Mouse (Mus musculus) MEL (cell line): ENCODE results near the gene Rab11fip5. TPM values are rescaled to one million over a fixed set of nuclear protein-coding genes. Genes with fewer than 3 reads are reported as not detected.

Experiments used
- DNase-seq: peaks from one replicate; pipeline ENCODE4 v3.0.0; 2011; ENCODE audit warnings: low read depth, low spot score
- H3K27ac ChIP-seq: 2 replicates; pipeline ENCODE4 v1.5.1; 2012; ENCODE audit warnings: low read depth, mild to moderate bottlenecking, control low read depth, low read length, moderate library complexity; ENCODE audit not compliant: control insufficient read depth
- H3K27me3 ChIP-seq, 2 experiments: fragments of 150-350 bp in 1 of 2; sonication (generic) in 1 of 2; 2 replicates each; pipeline ENCODE4 v1.6.1; 2012; ENCODE audit warnings: low read length in 2 of 2, mild to moderate bottlenecking in 2 of 2, improper control_type of control experiment in 1 of 2, moderate library complexity in 1 of 2; ENCODE audit not compliant: insufficient read depth in 2 of 2, control insufficient read depth in 1 of 2
- H3K36me3 ChIP-seq, 2 experiments: 2 replicates each; pipeline ENCODE4 v1.6.1; 2012 to 2014; ENCODE audit warnings: low read length in 2 of 2, improper control_type of control experiment in 1 of 2, inconsistent platforms in 1 of 2, mild to moderate bottlenecking in 1 of 2; ENCODE audit not compliant: insufficient read depth in 2 of 2, control insufficient read depth in 1 of 2
- H3K4me1 ChIP-seq, 2 experiments: fragments of 150-350 bp in 1 of 2; sonication (generic) in 1 of 2; 2 replicates each; pipeline ENCODE4 v1.6.1; 2012; ENCODE audit warnings: low read length in 2 of 2, improper control_type of control experiment in 1 of 2, mild to moderate bottlenecking in 1 of 2; ENCODE audit not compliant: insufficient read depth in 2 of 2, control insufficient read depth in 1 of 2
- H3K4me3 ChIP-seq, 2 experiments: fragments of 150-350 bp in 1 of 2; sonication (generic) in 1 of 2; 2 replicates each; pipeline ENCODE4 v1.5.1; 2012; ENCODE audit warnings: low read depth in 2 of 2, low read length in 2 of 2, mild to moderate bottlenecking in 2 of 2, moderate library complexity in 2 of 2, control low read depth in 1 of 2, improper control_type of control experiment in 1 of 2; ENCODE audit not compliant: control insufficient read depth in 1 of 2, insufficient read depth in 1 of 2
- H3K79me2 ChIP-seq: 2 replicates; pipeline ENCODE4 v1.6.1; 2012; ENCODE audit warnings: mild to moderate bottlenecking, low read length, moderate library complexity; ENCODE audit not compliant: control insufficient read depth, poor library complexity, insufficient read depth
- H3K9ac ChIP-seq: 2 replicates; pipeline ENCODE4 v1.6.1; 2012; ENCODE audit warnings: low read depth, mild to moderate bottlenecking, control low read depth, low read length, moderate library complexity; ENCODE audit not compliant: control insufficient read depth, poor library complexity, severe bottlenecking
- H3K9me3 ChIP-seq: fragments of 150-350 bp; sonication (generic); replicated peaks from 2 replicates; pipeline ENCODE4 v1.6.1; 2012; ENCODE audit warnings: mild to moderate bottlenecking, low read length, improper control_type of control experiment, moderate library complexity; ENCODE audit not compliant: insufficient read depth
- CHD1 ChIP-seq: IDR thresholded peaks from 2 replicates; pipeline ENCODE4 v1.6.1; 2012; ENCODE audit warnings: low read depth, mild to moderate bottlenecking, inconsistent platforms, low read length, improper control_type of control experiment
- CHD2 ChIP-seq: IDR thresholded peaks from 2 replicates; pipeline ENCODE4 v1.6.1; 2011; ENCODE audit warnings: low read length, improper control_type of control experiment
- CTCF ChIP-seq, 3 experiments: IDR thresholded peaks in 2 of 3; conservative IDR thresholded peaks in 1 of 3; 2 replicates each; pipeline ENCODE4 v1.5.1; 2011 to 2012; ENCODE audit warnings: low read length in 3 of 3, low read depth in 2 of 3, mild to moderate bottlenecking in 2 of 3, improper control_type of control experiment in 1 of 3, inconsistent platforms in 1 of 3, mixed read lengths in 1 of 3, moderate library complexity in 1 of 3; ENCODE audit not compliant: control insufficient read depth in 1 of 3, insufficient read depth in 1 of 3, poor library complexity in 1 of 3, severe bottlenecking in 1 of 3
- E2F4 ChIP-seq: IDR thresholded peaks from 2 replicates; pipeline ENCODE4 v1.6.1; 2011; ENCODE audit warnings: low read depth, low read length, improper control_type of control experiment, borderline replicate concordance
- EP300 ChIP-seq, 2 experiments: IDR thresholded peaks; 2 replicates each; pipeline ENCODE4 v1.6.1; 2011; ENCODE audit warnings: improper control_type of control experiment in 2 of 2, low read length in 2 of 2, low read depth in 1 of 2, mild to moderate bottlenecking in 1 of 2
- ETS1 ChIP-seq: IDR thresholded peaks from 2 replicates; pipeline ENCODE4 v1.6.1; 2012; ENCODE audit warnings: low read depth, mild to moderate bottlenecking, inconsistent platforms, low read length, improper control_type of control experiment, moderate library complexity
- GABPA ChIP-seq: IDR thresholded peaks from 2 replicates; pipeline ENCODE4 v1.6.1; 2012; ENCODE audit warnings: low read depth, mild to moderate bottlenecking, inconsistent platforms, low read length, improper control_type of control experiment, moderate library complexity
- GATA1 ChIP-seq: IDR thresholded peaks from 2 replicates; pipeline ENCODE4 v1.6.1; 2011; ENCODE audit warnings: low read depth, low read length, improper control_type of control experiment
- HCFC1 ChIP-seq: IDR thresholded peaks from 2 replicates; pipeline ENCODE4 v1.6.1; 2012; ENCODE audit warnings: low read depth, mild to moderate bottlenecking, inconsistent platforms, low read length, improper control_type of control experiment, moderate library complexity
- JUND ChIP-seq: IDR thresholded peaks from 2 replicates; pipeline ENCODE4 v1.6.1; 2011; ENCODE audit warnings: low read depth, mild to moderate bottlenecking, improper control_type of control experiment, low read length
- KAT2A ChIP-seq: conservative IDR thresholded peaks from 2 replicates; pipeline ENCODE4 v1.6.1; 2012; ENCODE audit warnings: low read depth, low read length, improper control_type of control experiment, inconsistent platforms
- MAFK ChIP-seq: IDR thresholded peaks from 2 replicates; pipeline ENCODE4 v1.6.1; 2011; ENCODE audit warnings: low read depth, mild to moderate bottlenecking, low read length, improper control_type of control experiment, borderline replicate concordance
- MAX ChIP-seq: IDR thresholded peaks from 2 replicates; pipeline ENCODE4 v1.6.1; 2011; ENCODE audit warnings: low read length, improper control_type of control experiment
- MAZ ChIP-seq: IDR thresholded peaks from 2 replicates; pipeline ENCODE4 v1.6.1; 2012; ENCODE audit warnings: low read depth, mild to moderate bottlenecking, inconsistent platforms, low read length, improper control_type of control experiment
- MEF2A ChIP-seq: IDR thresholded peaks from 2 replicates; pipeline ENCODE4 v1.6.1; 2014; ENCODE audit warnings: low read depth, mild to moderate bottlenecking, inconsistent platforms, low read length, improper control_type of control experiment; ENCODE audit not compliant: poor library complexity, insufficient replicate concordance, severe bottlenecking; ENCODE audit errors: extremely low read depth
- MXI1 ChIP-seq: IDR thresholded peaks from 2 replicates; pipeline ENCODE4 v1.6.1; 2011; ENCODE audit warnings: mild to moderate bottlenecking, low read depth, low read length, improper control_type of control experiment
- MYB ChIP-seq: IDR thresholded peaks from 2 replicates; pipeline ENCODE4 v1.6.1; 2011; ENCODE audit warnings: mild to moderate bottlenecking, low read depth, low read length, improper control_type of control experiment
- MYC ChIP-seq: IDR thresholded peaks from 2 replicates; pipeline ENCODE4 v1.6.1; 2011; ENCODE audit warnings: low read depth, mild to moderate bottlenecking, low read length, improper control_type of control experiment, moderate library complexity
- NELFE ChIP-seq: IDR thresholded peaks from 2 replicates; pipeline ENCODE4 v1.6.1; 2011; ENCODE audit warnings: low read depth, low read length, improper control_type of control experiment
- NRF1 ChIP-seq: IDR thresholded peaks from 2 replicates; pipeline ENCODE4 v1.6.1; 2014; ENCODE audit warnings: low read depth, mild to moderate bottlenecking, inconsistent platforms, low read length, improper control_type of control experiment, moderate library complexity; ENCODE audit not compliant: poor library complexity, insufficient read depth, severe bottlenecking
- POLR2A ChIP-seq, 2 experiments: IDR thresholded peaks; 2 replicates each; pipeline ENCODE4 v1.6.1; 2011 to 2012; ENCODE audit warnings: low read length in 2 of 2, mild to moderate bottlenecking in 2 of 2, control low read depth in 1 of 2, improper control_type of control experiment in 1 of 2, low read depth in 1 of 2, moderate library complexity in 1 of 2; ENCODE audit not compliant: control insufficient read depth in 1 of 2, insufficient read depth in 1 of 2, poor library complexity in 1 of 2
- POLR2AphosphoS2 ChIP-seq: IDR thresholded peaks from 2 replicates; pipeline ENCODE4 v1.6.1; 2011; ENCODE audit warnings: low read length, improper control_type of control experiment
- POLR2AphosphoS5 ChIP-seq: IDR thresholded peaks from 2 replicates; pipeline ENCODE4 v1.6.1; 2012; ENCODE audit warnings: low read depth, borderline replicate concordance, mild to moderate bottlenecking, inconsistent platforms, low read length, moderate library complexity, mixed read lengths
- RAD21 ChIP-seq: IDR thresholded peaks from 2 replicates; pipeline ENCODE4 v1.6.1; 2011; ENCODE audit warnings: mild to moderate bottlenecking, low read depth, low read length, improper control_type of control experiment
- RCOR1 ChIP-seq: IDR thresholded peaks from 2 replicates; pipeline ENCODE4 v1.6.1; 2012; ENCODE audit warnings: low read depth, mild to moderate bottlenecking, inconsistent platforms, low read length, improper control_type of control experiment
- SIN3A ChIP-seq: IDR thresholded peaks from 2 replicates; pipeline ENCODE4 v1.6.1; 2012; ENCODE audit warnings: low read length, improper control_type of control experiment, inconsistent platforms
- SMC3 ChIP-seq: IDR thresholded peaks from 2 replicates; pipeline ENCODE4 v1.6.1; 2011; ENCODE audit warnings: low read depth, low read length, improper control_type of control experiment
- TAL1 ChIP-seq: IDR thresholded peaks from 2 replicates; pipeline ENCODE4 v1.6.1; 2012; ENCODE audit warnings: mild to moderate bottlenecking, inconsistent platforms, low read length, moderate library complexity, mixed read lengths
- TBP ChIP-seq: IDR thresholded peaks from 2 replicates; pipeline ENCODE4 v1.8.0; 2011; ENCODE audit warnings: low read depth, low read length, improper control_type of control experiment
- TCF12 ChIP-seq: IDR thresholded peaks from 2 replicates; pipeline ENCODE4 v1.6.1; 2014; ENCODE audit warnings: low read depth, mild to moderate bottlenecking, inconsistent platforms, low read length, improper control_type of control experiment, moderate library complexity
- UBTF ChIP-seq: IDR thresholded peaks from 2 replicates; pipeline ENCODE4 v1.6.1; 2012; ENCODE audit warnings: low read depth, mild to moderate bottlenecking, inconsistent platforms, low read length, improper control_type of control experiment, moderate library complexity, borderline replicate concordance; ENCODE audit not compliant: insufficient read depth
- USF1 ChIP-seq: IDR thresholded peaks from 2 replicates; pipeline ENCODE4 v1.6.1; 2014; ENCODE audit warnings: low read depth, mild to moderate bottlenecking, inconsistent platforms, low read length, improper control_type of control experiment, moderate library complexity
- USF2 ChIP-seq, 2 experiments: IDR thresholded peaks; 2 replicates each; pipeline ENCODE4 v1.6.1; 2011 to 2012; ENCODE audit warnings: improper control_type of control experiment in 2 of 2, low read length in 2 of 2, borderline replicate concordance in 1 of 2, inconsistent platforms in 1 of 2, low read depth in 1 of 2, mild to moderate bottlenecking in 1 of 2; ENCODE audit not compliant: insufficient read depth in 1 of 2
- ZC3H11A ChIP-seq: IDR thresholded peaks from 2 replicates; pipeline ENCODE4 v1.6.1; 2012; ENCODE audit warnings: low read depth, mild to moderate bottlenecking, inconsistent platforms, low read length, improper control_type of control experiment
- ZKSCAN1 ChIP-seq: IDR thresholded peaks from 2 replicates; pipeline ENCODE4 v1.6.1; 2012; ENCODE audit warnings: low read depth, mild to moderate bottlenecking, inconsistent platforms, low read length, improper control_type of control experiment, moderate library complexity
- ZMIZ1 ChIP-seq: IDR thresholded peaks from 2 replicates; pipeline ENCODE4 v1.6.1; 2012; ENCODE audit warnings: low read depth, mild to moderate bottlenecking, inconsistent platforms, low read length, improper control_type of control experiment, moderate library complexity
- ZNF384 ChIP-seq: IDR thresholded peaks from 2 replicates; pipeline ENCODE4 v1.6.1; 2012; ENCODE audit warnings: low read depth, mild to moderate bottlenecking, inconsistent platforms, low read length, improper control_type of control experiment
- polyA plus RNA-seq, 2 experiments: library from polyadenylated mRNA; stranded (reverse) in 1 of 2; unstranded in 1 of 2; fragments of >175 nt in 1 of 2; fragments of >200 nt in 1 of 2; gene quantifications; 2 replicates each; pipeline versions ENCODE4 v1.2.1 to v1.2.4; 2012; ENCODE audit warnings: low replicate concordance in 2 of 2, low read depth in 1 of 2; ENCODE audit not compliant: insufficient read length in 2 of 2, insufficient read depth in 1 of 2, missing spikeins in 1 of 2
- total RNA-seq: library from RNA; depleted of rRNA; stranded (reverse); fragments of 300-350 nt; gene quantifications from 2 replicates; pipeline ENCODE4 v1.2.3, GENCODE M21; 2012

Rab11fip5 gene
- total and polyA plus RNA-seq, 3 experiments, result 3.3 to 8.5 TPM; not detected in 1

GRCm38 (mm10) chr6:85388608-85389007, 14.2 kb upstream of the Rab11fip5 start:
- H3K79me2 ChIP-seq, result no peaks in the 10 kb centered on the region
- H3K4me1 ChIP-seq, result peaks cover 7 to 8% of the 10 kb centered on the region in 2 experiments
- H3K36me3 ChIP-seq, result peaks cover 0 to 9% of the 10 kb centered on the region in 2 experiments; a peak in 2 of 4 replicates
- peak; percentile 85 for DNase-seq
- peak overlapping the region; percentile 67 for H3K9ac ChIP-seq
- H3K4me3 ChIP-seq, result peak overlapping the region; percentile 65 to 71; a peak in 3 of 4 replicates
- H3K9me3 ChIP-seq, result no peaks in the 10 kb centered on the region
- peak overlapping the region; percentile 94 for H3K27ac ChIP-seq
- no peaks in the 10 kb centered on the region for H3K27me3 ChIP-seq
- TF ChIP-seq SMC3, result peak; percentile 7; the same call in 1 of the 2 replicates
- peak; percentile 80 for TF ChIP-seq SIN3A
- TF ChIP-seq HCFC1, result peak; percentile 50; the same call in 1 of the 2 replicates
- TF ChIP-seq KAT2A, result peak; percentile 24; the same call in 1 of the 2 replicates
- peak in 1 of 3 experiments; percentile 14; a peak in 1 of 6 replicates for TF ChIP-seq CTCF (IDR thresholded peaks at IDR 0.05 in 2 of 3, conservative IDR thresholded peaks at IDR 0.05 in 1 of 3; ENCODE audit: control insufficient read depth in 1 of 3, insufficient read depth in 1 of 3, low read depth in 2 of 3, low read length in 3 of 3, poor library complexity in 1 of 3, severe bottlenecking in 1 of 3)
- peak; percentile 94 for TF ChIP-seq ZNF384
- TF ChIP-seq GATA1, result peak; percentile 85
- TF ChIP-seq RAD21, result no peak
- TF ChIP-seq MXI1, result no peak
- TF ChIP-seq CHD1, result no peak
- TF ChIP-seq POLR2AphosphoS5, result no peak
- TF ChIP-seq NELFE, result peak; percentile 51
- TF ChIP-seq EP300 (IDR thresholded peaks at IDR 0.05; ENCODE audit: low read depth in 1 of 2, low read length in 2 of 2), result peak; percentile 79 to 86
- peak; percentile 77 for TF ChIP-seq RCOR1
- no peak for TF ChIP-seq TBP
- TF ChIP-seq USF2 (IDR thresholded peaks at IDR 0.05; ENCODE audit: borderline replicate concordance in 1 of 2, insufficient read depth in 1 of 2, low read depth in 1 of 2, low read length in 2 of 2), result no peak
- TF ChIP-seq MAZ, result no peak
- peak; percentile 47; the same call in 1 of the 2 replicates for TF ChIP-seq TAL1
- TF ChIP-seq POLR2AphosphoS2, result no peak
- TF ChIP-seq TCF12, result peak; percentile 76
- peak; percentile 77 for TF ChIP-seq MYB
- no peak for TF ChIP-seq MEF2A
- TF ChIP-seq MAX, result no peak
- TF ChIP-seq ETS1, result peak; percentile 74
- peak; percentile 15; the same call in 1 of the 2 replicates for TF ChIP-seq CHD2
- TF ChIP-seq USF1, result 0 out of 2 replicates have a peak, but pooled peaks have one; percentile 4
- no peak for TF ChIP-seq MYC
- TF ChIP-seq POLR2A (IDR thresholded peaks at IDR 0.05; ENCODE audit: control insufficient read depth in 1 of 2, insufficient read depth in 1 of 2, low read depth in 1 of 2, low read length in 2 of 2, poor library complexity in 1 of 2), result peak in 1 of 2 experiments; percentile 44; a peak in 1 of 4 replicates
- no peak; the same call in 1 of the 2 replicates for TF ChIP-seq ZC3H11A
- TF ChIP-seq ZMIZ1, result peak; percentile 63; the same call in 1 of the 2 replicates
- 0 out of 2 replicates have a peak, but pooled peaks have one; percentile 17 for TF ChIP-seq MAFK
- 0 out of 2 replicates have a peak, but pooled peaks have one; percentile 10 for TF ChIP-seq NRF1
- 0 out of 2 replicates have a peak, but pooled peaks have one; percentile 18 for TF ChIP-seq ZKSCAN1
- no peak for TF ChIP-seq JUND
- TF ChIP-seq GABPA, result no peak
- no peak for TF ChIP-seq E2F4
- TF ChIP-seq UBTF, result no peak
